Mouse (Mus musculus): Measurements from ENCODE around the gene Mylip.

Mylip gene

GRCm38 (mm10) chr13:45390962-45391853, 1.7 kb downstream of the Mylip start:
- DNase-seq (ENCODE audit: low read depth, low spot score): no peak

- no peak for DNase-seq (ENCODE audit: low read depth, low spot score)
These were observed 2.4 kb downstream of the Mylip start for GRCm38 (mm10) chr13:45391854-45392454.

GRCm38 (mm10) chr13:45394221-45394768, 4.8 kb downstream of the Mylip start:
- DNase-seq (ENCODE audit: low read depth, low spot score): no peak

- no peak for DNase-seq (ENCODE audit: low read depth, low spot score)
These were observed 7.2 kb downstream of the Mylip start for GRCm38 (mm10) chr13:45396724-45397123.

GRCm38 (mm10) chr13:45397240-45397639, 7.7 kb downstream of the Mylip start:
- no peak for DNase-seq (ENCODE audit: low read depth, low spot score)

- DNase-seq (ENCODE audit: low read depth, low spot score): no peak
These were observed 8.6 kb downstream of the Mylip start for GRCm38 (mm10) chr13:45397896-45398805.

- DNase-seq (ENCODE audit: low read depth, low spot score): no peak
These were observed 11.2 kb downstream of the Mylip start for GRCm38 (mm10) chr13:45400700-45401099.

GRCm38 (mm10) chr13:45401816-45402215, 12.3 kb downstream of the Mylip start:
- DNase-seq (ENCODE audit: low read depth, low spot score): no peak

- no peak for DNase-seq (ENCODE audit: low read depth, low spot score)
These were observed 12.9 kb downstream of the Mylip start for GRCm38 (mm10) chr13:45402316-45403039.

GRCm38 (mm10) chr13:45404269-45404668, 14.7 kb downstream of the Mylip start:
- peak; percentile 68 for DNase-seq (ENCODE audit: low read depth, low spot score)

GRCm38 (mm10) chr13:45405194-45405810, 15.8 kb downstream of the Mylip start:
- DNase-seq (ENCODE audit: low read depth, low spot score): no peak

GRCm38 (mm10) chr13:45406289-45406688, 16.7 kb downstream of the Mylip start:
- no peak for DNase-seq (ENCODE audit: low read depth, low spot score)

GRCm38 (mm10) chr13:45406703-45407102, 17.2 kb downstream of the Mylip start:
- DNase-seq (ENCODE audit: low read depth, low spot score): no peak

- no peak for DNase-seq (ENCODE audit: low read depth, low spot score)
These were observed 21.4 kb downstream of the Mylip start for GRCm38 (mm10) chr13:45410936-45411335.

- no peak for DNase-seq (ENCODE audit: low read depth, low spot score)
These were observed 23.5 kb downstream of the Mylip start for GRCm38 (mm10) chr13:45413066-45413465.

GRCm38 (mm10) chr13:45414031-45414430, 24.5 kb downstream of the Mylip start:
- no peak for DNase-seq (ENCODE audit: low read depth, low spot score)

- DNase-seq (ENCODE audit: low read depth, low spot score): no peak
These were observed 27.1 kb downstream of the Mylip start for GRCm38 (mm10) chr13:45416621-45417057.

- DNase-seq (ENCODE audit: low read depth, low spot score): no peak
These were observed 29.4 kb downstream of the Mylip start for GRCm38 (mm10) chr13:45418986-45419385.

- DNase-seq (ENCODE audit: low read depth, low spot score): no peak
These were observed 32.7 kb downstream of the Mylip start for GRCm38 (mm10) chr13:45422251-45422650.

GRCm38 (mm10) chr13:45422709-45423108, 33.2 kb downstream of the Mylip start:
- no peak for DNase-seq (ENCODE audit: low read depth, low spot score)

Measured in c-Kit-negative CD71-positive TER-119-positive erythroid progenitor cells, embryonic 14.5 days (primary cell).